Mouse (Mus musculus) yolk sac, embryonic 10.5 days (tissue): ENCODE measurements at regions not wholly inside any gene's neighbourhood (a gene's known extent, or its start where the extent isn't known, plus 50 kb on each side); places are given as distances from the start of the nearest gene placed in this dataset.

Source experiments
- DNase-seq: peaks from one replicate; pipeline ENCODE4 v3.0.0-alpha.2; 2017; ENCODE audit warnings: low spot score

DNA sequence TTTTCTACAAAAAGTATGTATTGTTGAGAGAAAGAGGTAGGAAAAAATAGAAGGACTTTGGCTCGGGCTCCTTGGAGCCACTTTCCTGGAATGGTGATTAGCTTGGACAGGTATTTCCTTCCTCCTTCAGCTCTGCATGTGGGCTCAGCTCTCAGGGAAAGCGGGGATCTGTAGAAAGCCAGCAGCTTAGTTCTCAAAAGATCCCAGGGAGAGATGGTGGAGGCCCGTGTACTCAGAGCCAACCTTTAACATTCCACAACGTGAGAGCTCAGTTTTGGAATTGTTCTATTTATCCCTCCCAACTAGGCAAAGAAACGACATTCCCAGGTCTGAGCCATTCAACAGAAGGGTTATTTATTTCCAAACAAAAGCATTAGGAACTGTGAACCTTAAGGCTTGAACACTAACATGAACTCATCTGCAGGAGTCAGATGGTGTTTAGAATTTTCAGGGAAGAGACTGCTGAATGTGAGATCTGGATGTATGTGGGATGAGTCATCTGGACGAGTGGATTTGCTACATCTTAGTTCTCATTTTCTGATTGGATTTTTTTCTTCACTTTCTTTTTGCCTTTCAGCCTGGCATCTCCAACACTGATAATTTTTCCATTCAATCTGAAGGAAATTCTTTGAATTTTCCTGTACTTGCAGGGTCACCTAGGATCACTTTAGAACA is 428.6 kb upstream of the Tnp1 start:
- peak; percentile 10 for DNase-seq

DNA sequence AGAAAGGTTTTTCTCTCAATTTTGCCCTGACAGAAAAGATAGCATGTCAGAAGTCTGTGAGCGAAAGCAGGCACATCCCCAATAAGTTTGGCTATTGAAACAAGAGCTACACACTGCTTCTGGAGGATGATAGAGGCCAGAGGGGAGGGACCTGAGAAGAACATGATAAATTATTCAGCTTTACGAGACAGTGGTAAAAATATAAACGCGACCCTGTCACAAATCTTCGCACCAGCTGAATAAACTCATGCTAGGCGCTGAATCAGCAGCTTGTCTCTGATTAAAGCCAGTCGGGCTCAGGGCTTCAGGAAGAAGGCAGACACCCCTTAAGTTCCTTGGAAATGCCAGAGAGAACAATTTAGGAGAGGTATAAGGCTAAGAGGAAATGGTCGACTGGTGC is 422.7 kb upstream of the Tnp1 start:
- DNase-seq, result peak; percentile 17

GRCm38 (mm10) chr1:73428101-73428500 is 412.4 kb upstream of the Tnp1 start:
- DNase-seq, result no peak

- DNase-seq, result peak; percentile 22
Measured at GRCm38 (mm10) chr1:73425049-73425448, 409.3 kb upstream of the Tnp1 start.

- no peak for DNase-seq
Measured at GRCm38 (mm10) chr1:73418196-73418595, 402.5 kb upstream of the Tnp1 start.

- no peak for DNase-seq
Measured at GRCm38 (mm10) chr1:73411452-73411851, 395.7 kb upstream of the Tnp1 start.

GRCm38 (mm10) chr1:73399178-73399577 is 383.5 kb upstream of the Tnp1 start:
- DNase-seq, result peak; percentile 31

DNA sequence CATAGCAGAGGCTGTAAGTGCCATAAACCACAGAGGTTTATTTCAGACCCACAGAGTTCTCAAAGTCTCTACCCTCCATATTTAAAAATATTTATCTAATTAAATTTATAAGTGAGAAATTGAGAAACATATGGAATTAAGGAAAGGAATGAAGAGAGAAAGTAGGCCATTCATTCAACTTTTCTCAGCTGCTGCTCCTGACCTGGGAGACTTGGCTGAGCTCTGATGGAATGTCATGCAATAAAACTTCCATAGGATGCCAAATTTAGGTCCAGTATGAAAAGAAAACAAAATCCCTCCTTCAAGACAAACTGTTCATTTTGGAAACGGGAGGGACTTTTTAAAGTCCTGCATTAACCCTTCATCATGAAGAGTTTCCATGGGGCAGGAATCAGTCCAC is 379.3 kb upstream of the Tnp1 start:
- DNase-seq, result no peak

GRCm38 (mm10) chr1:73394466-73394865 is 378.8 kb upstream of the Tnp1 start:
- DNase-seq, result no peak

GRCm38 (mm10) chr1:73392077-73392476 is 376.4 kb upstream of the Tnp1 start:
- DNase-seq, result no peak

DNA sequence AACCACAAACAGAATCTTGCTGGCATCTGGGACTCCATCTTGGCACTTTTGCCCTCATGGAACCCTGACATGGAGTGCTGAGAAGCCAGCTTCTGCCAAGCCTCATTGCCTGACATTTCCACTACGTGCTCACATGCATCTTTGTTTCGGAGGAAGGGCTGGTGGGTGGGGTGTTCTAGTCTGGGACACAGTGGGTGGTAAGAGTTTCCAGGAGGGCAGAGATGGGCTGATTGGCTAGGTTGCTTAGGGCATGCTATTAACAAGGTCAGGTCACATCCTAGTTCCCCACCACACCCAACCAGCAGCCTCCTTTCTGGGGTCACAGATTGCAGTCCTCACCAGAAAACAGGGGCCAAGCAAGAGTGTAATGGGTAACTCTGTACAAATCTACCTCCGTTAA is 374.3 kb upstream of the Tnp1 start:
- no peak for DNase-seq

DNA sequence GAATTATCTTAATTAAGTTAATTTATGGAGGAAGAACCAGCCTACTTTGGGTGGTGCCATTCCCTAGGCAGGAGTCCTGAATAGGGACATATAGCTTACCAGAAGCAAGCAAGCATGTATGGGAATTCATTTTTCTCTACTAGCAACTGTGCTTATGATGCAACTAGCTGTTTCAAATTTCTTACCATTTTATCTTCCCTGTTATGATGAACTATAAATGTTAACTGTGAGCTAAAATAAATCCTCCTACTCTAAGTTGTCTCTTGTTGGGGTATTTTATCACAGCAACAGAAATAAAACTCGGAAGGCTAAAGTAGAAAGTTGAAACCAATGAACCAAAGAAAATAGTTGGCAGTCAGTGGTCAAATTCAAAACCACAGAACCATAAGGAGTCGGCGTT is 373.5 kb upstream of the Tnp1 start:
- DNase-seq, result no peak

DNA sequence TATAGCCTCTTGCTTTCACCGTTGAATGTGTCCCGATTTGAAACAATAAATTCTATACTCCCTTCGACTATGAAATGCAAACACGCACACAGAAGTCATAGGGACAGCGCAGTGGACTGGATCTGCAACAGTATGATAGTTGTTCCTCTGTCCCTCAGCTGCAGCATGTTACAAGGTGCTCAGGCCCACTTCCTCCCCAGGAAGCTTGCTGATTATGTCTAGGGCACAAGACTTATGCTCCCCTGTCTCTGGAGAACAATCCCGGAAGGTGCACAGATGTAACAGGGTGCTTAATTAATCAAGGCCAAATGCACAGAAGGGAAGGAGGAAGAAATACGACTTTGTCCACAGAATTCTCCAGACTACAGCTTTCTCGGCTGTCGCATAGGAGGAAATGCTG is 365.9 kb upstream of the Tnp1 start:
- no peak for DNase-seq

- DNase-seq, result peak; percentile 14
Measured at GRCm38 (mm10) chr1:73374531-73375375, 359.0 kb upstream of the Tnp1 start.

- DNase-seq, result peak; percentile 46
Measured at GRCm38 (mm10) chr1:73368222-73368621, 352.5 kb upstream of the Tnp1 start.

- DNase-seq, result no peak
Measured at GRCm38 (mm10) chr1:73365842-73366241, 350.1 kb upstream of the Tnp1 start.

DNA sequence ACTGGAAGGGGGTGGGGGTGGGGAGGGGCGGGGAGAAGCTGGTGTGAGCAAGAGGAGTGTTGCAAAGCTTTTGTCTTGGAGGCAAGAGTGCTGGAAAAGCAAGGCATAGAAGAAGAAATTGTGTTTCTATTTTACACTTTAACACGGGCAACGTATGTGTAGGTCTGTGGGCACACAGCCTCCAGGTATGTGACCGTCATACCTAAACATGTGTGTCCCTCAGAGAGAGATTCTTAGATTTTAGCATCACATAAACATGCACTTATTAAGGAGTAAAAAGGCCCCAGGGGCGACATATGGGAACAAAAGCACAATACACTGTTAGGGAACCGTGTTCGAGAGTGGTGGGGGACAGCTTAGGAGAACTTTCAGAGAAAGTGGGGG is 348.6 kb upstream of the Tnp1 start:
- no peak for DNase-seq

DNA sequence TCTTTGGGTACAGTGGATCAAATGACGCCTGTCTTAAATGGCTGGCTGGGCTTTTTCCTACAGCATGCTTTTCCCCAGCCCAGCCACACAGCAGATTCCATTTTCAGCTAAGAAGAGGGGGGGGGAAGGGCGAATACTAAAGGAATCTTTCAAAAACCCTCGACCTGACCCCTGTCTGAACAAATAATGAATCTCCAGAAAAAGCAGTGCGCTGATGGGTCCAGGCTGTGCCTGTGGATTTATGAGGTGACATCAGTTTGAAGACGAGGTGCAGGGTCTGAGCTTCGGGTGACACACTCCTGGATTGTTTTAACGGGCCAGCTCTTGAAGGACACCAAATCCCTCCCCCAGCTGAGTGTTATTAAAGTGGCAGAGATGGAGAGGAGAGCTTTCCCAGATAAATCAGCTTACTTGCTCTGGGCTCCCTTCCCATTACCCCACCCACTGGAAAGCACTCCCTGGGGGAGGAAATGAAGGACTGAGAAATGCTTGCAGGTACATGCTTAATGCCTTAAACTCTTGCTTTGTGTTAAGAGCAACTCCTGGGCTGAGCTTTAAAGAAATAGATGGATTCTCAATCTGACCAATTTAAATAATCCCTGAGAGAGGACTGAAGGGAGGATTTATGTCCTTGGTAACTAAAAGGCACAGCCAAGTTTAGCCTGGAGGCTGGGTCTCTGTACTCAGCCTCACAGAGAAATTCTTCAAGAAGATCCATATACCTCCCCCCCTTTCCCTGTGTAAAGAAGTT is 348.0 kb upstream of the Tnp1 start:
- peak; percentile 67 for DNase-seq

- peak; percentile 22 for DNase-seq
Measured at GRCm38 (mm10) chr1:73362122-73362521, 346.4 kb upstream of the Tnp1 start.

DNA sequence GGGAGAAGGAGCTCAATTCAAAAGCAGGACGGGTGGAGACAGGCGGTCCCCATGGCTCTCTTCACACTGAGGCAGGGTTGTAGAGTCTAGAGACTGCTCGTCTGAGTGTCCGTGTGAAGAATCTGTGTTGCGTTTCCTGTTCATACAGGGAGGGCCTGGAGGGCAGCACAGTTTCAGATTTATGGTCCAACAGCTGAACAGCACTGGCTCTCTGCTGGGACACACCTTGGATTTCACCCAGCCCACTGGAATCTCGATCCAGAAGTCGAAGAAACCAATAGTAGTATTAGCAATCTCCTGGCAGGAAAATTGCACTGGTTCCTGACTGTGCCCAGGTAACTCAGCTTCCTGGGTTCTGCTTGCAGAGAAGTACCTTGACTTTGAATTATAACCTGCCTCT is 345.6 kb upstream of the Tnp1 start:
- no peak for DNase-seq

- DNase-seq, result no peak
Measured at GRCm38 (mm10) chr1:73354447-73354846, 338.7 kb upstream of the Tnp1 start.

DNA sequence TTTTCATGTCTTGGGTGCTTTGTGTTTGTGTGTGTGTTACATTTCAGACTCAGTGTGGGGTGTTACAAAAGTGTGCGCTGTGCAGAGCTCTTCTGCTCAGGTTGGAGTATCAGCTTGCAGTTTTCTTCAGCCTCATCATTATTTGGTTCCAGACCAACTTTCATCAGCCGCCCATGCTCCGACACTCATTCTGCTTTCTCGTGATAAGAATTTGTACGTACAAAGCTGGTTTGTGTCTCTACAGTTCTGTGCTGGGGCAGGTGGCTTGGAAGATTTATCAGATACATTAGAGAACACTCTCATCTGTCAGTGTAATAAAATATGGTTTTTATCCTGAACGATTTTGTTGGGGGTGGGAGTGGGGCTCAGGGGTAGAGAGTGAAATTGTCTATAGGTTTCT is 332.8 kb upstream of the Tnp1 start:
- no peak for DNase-seq

GRCm38 (mm10) chr1:73344587-73344986 is 328.9 kb upstream of the Tnp1 start:
- DNase-seq, result no peak
